Mouse (Mus musculus) stomach, embryonic 16.5 days (tissue): ENCODE measurements around the gene Sdcbp2. TPM values are rescaled to one million over a fixed set of nuclear protein-coding genes. Genes with fewer than 3 reads are reported as not detected.
"Not testable (repeated sequence)": the region's sequence is repeated elsewhere in the genome, so short reads cannot be mapped to it uniquely, and the experiment has no call there.

ENCODE experiments used
- ATAC-seq: fragments of 200-750 bp; cut with Nextera tagmentation; 2 replicates; pipeline ENCODE4 v1.8.0; 2017; ENCODE audit warnings: moderate number of reproducible peaks, moderate TSS enrichment; ENCODE audit not compliant: insufficient read depth, low FRiP score
- H3K27ac ChIP-seq: fragments of 300-500 bp; sonication (generic); 2 replicates; pipeline ENCODE4 v1.5.1; 2014; ENCODE audit warnings: low read length
- H3K27me3 ChIP-seq: fragments of 300-500 bp; sonication (generic); 2 replicates; pipeline ENCODE4 v1.6.1; 2014; ENCODE audit warnings: low read length, control low read depth, mixed read lengths; ENCODE audit not compliant: control insufficient read depth, insufficient read depth
- H3K36me3 ChIP-seq: fragments of 300-500 bp; sonication (generic); 2 replicates; pipeline ENCODE4 v1.6.1; 2014; ENCODE audit warnings: low read length; ENCODE audit not compliant: control insufficient read depth, insufficient read depth
- H3K4me1 ChIP-seq: fragments of 300-500 bp; sonication (generic); 2 replicates; pipeline ENCODE4 v1.6.1; 2014; ENCODE audit warnings: low read length, control low read depth, mixed read lengths; ENCODE audit not compliant: control insufficient read depth, insufficient read depth
- H3K4me2 ChIP-seq: fragments of 300-500 bp; sonication (generic); 2 replicates; pipeline ENCODE4 v1.6.1; 2014; ENCODE audit warnings: low read depth, low read length, mixed read lengths
- H3K4me3 ChIP-seq: fragments of 300-500 bp; sonication (generic); replicated peaks from 2 replicates; pipeline ENCODE4 v1.5.1; 2014; ENCODE audit warnings: mild to moderate bottlenecking, low read length
- H3K9ac ChIP-seq: fragments of 300-500 bp; sonication (generic); 2 replicates; pipeline ENCODE4 v1.6.1; 2014; ENCODE audit warnings: low read length
- H3K9me3 ChIP-seq: fragments of 300-500 bp; sonication (generic); replicated peaks from 2 replicates; pipeline ENCODE4 v1.6.1; 2016; ENCODE audit warnings: low read length, control low read depth; ENCODE audit not compliant: control insufficient read depth
- WGBS: fragments of 180-500 bp; shearing (Covaris S2); extraction: QIAGEN DNeasy Blood & Tissue Kit; methylation state at CpG from one replicate; pipeline ENCODE4 v1.1.7; 2014; 5-methylcytosine and 5-hydroxymethylcytosine counted together
- polyA plus RNA-seq: library from polyadenylated mRNA; unstranded; fragments of >200 nt; fragmentation: Nextera tagmentation; extraction: Ambion mirVana; gene quantifications from 2 replicates; pipeline ENCODE4 v1.2.1, GENCODE M21; 2015

The Sdcbp2 gene
- polyA plus RNA-seq, 1 experiment from 2014 or later: 25.9 TPM

GRCm38 (mm10) chr2:151609974-151610373 is 37.6 kb downstream of the Sdcbp2 start:
- no peaks in the 10 kb centered on the region for H3K27me3 ChIP-seq
- no peak overlapping the region for H3K4me3 ChIP-seq
- 0 out of 2 replicates have a peak overlapping the region, but pooled peaks have one; percentile 9 for H3K27ac ChIP-seq
- H3K4me2 ChIP-seq: no peak overlapping the region
- no peaks in the 10 kb centered on the region for H3K9me3 ChIP-seq
- ATAC-seq: 0 out of 2 replicates have a peak, but pooled peaks have one; percentile 15
- peaks cover 8% of the 10 kb centered on the region; the same call in 1 of the 2 replicates for H3K4me1 ChIP-seq
- H3K9ac ChIP-seq: no peak overlapping the region
- WGBS: 31% methylated on average over 3 of the region's 3 CpGs
- no peaks in the 10 kb centered on the region for H3K36me3 ChIP-seq

- not testable (repeated sequence) for H3K9me3 ChIP-seq, H3K27me3 ChIP-seq, H3K4me3 ChIP-seq, H3K9ac ChIP-seq, H3K36me3 ChIP-seq, ATAC-seq, H3K4me1 ChIP-seq, H3K27ac ChIP-seq, H3K4me2 ChIP-seq
- WGBS: 60% methylated on average over 6 of the region's 8 CpGs
Observed at GRCm38 (mm10) chr2:151615779-151616178, 43.4 kb downstream of the Sdcbp2 start.

GRCm38 (mm10) chr2:151616551-151617329 is 44.3 kb downstream of the Sdcbp2 start:
- Histone ChIP-seq H3K36me3 (no peaks in the 10 kb centered on the region), H3K4me1 (0 out of 2 replicates have a peak, but pooled peaks cover 4% of the 10 kb centered on the region), H3K4me2 (no peak overlapping the region), H3K4me3 (no peak overlapping the region), H3K9me3 (no peaks in the 10 kb centered on the region), H3K27me3 (no peaks in the 10 kb centered on the region), H3K9ac (no peak overlapping the region), H3K27ac (no peak overlapping the region)
- no peak for ATAC-seq
- WGBS: 64% methylated on average over 6 of the region's 6 CpGs

- no peak overlapping the region for H3K27ac ChIP-seq
- H3K36me3 ChIP-seq: no peaks in the 10 kb centered on the region
- 59% methylated on average over 3 of the region's 3 CpGs for WGBS
- H3K9me3 ChIP-seq: no peaks in the 10 kb centered on the region
- no peaks in the 10 kb centered on the region for H3K27me3 ChIP-seq
- H3K4me3 ChIP-seq: no peak overlapping the region
- H3K9ac ChIP-seq: no peak overlapping the region
- no peaks in the 10 kb centered on the region for H3K4me1 ChIP-seq
- no peak overlapping the region for H3K4me2 ChIP-seq
- no peak for ATAC-seq
Observed at GRCm38 (mm10) chr2:151623776-151624175, 51.4 kb downstream of the Sdcbp2 start.

GRCm38 (mm10) chr2:151626296-151626695 is 53.9 kb downstream of the Sdcbp2 start:
- Histone ChIP-seq H3K27ac (no peak overlapping the region), H3K27me3 (0 out of 2 replicates have a peak, but pooled peaks cover 4% of the 10 kb centered on the region), H3K4me1 (no peaks in the 10 kb centered on the region), H3K9me3 (no peaks in the 10 kb centered on the region), H3K4me3 (no peak overlapping the region), H3K9ac (no peak overlapping the region), H3K4me2 (no peak overlapping the region), H3K36me3 (no peaks in the 10 kb centered on the region)
- no peak for ATAC-seq
- 86% methylated on average over 7 of the region's 7 CpGs for WGBS

GRCm38 (mm10) chr2:151628011-151628410 is 55.6 kb downstream of the Sdcbp2 start:
- H3K9ac ChIP-seq: no peak overlapping the region
- no peak overlapping the region for H3K4me3 ChIP-seq
- no peaks in the 10 kb centered on the region for H3K9me3 ChIP-seq
- H3K27ac ChIP-seq: no peak overlapping the region
- peaks cover 5% of the 10 kb centered on the region for H3K4me1 ChIP-seq
- no peak overlapping the region for H3K4me2 ChIP-seq
- ATAC-seq: no peak
- H3K36me3 ChIP-seq: no peaks in the 10 kb centered on the region
- H3K27me3 ChIP-seq: peaks cover 16% of the 10 kb centered on the region
- 86% methylated on average over 3 of the region's 3 CpGs for WGBS

GRCm38 (mm10) chr2:151629310-151629709 is 56.9 kb downstream of the Sdcbp2 start:
- no peak overlapping the region for H3K4me2 ChIP-seq
- H3K9ac ChIP-seq: no peak overlapping the region
- WGBS: 57% methylated on average over 7 of the region's 7 CpGs
- no peak overlapping the region for H3K27ac ChIP-seq
- H3K27me3 ChIP-seq: peaks cover 22% of the 10 kb centered on the region
- no peaks in the 10 kb centered on the region for H3K9me3 ChIP-seq
- H3K4me3 ChIP-seq: no peak overlapping the region
- H3K4me1 ChIP-seq: peaks cover 5% of the 10 kb centered on the region
- no peak for ATAC-seq
- H3K36me3 ChIP-seq: no peaks in the 10 kb centered on the region

GRCm38 (mm10) chr2:151631406-151632158 is 59.2 kb downstream of the Sdcbp2 start:
- Histone ChIP-seq H3K27me3 (peaks cover 22% of the 10 kb centered on the region), H3K4me2 (peak overlapping the region; percentile 99), H3K4me3 (peak overlapping the region; percentile 64), H3K36me3 (no peaks in the 10 kb centered on the region), H3K27ac (no peak overlapping the region), H3K9me3 (no peaks in the 10 kb centered on the region), H3K9ac (peak overlapping the region; percentile 75), H3K4me1 (peaks cover 5% of the 10 kb centered on the region)
- WGBS: 7% methylated on average over 22 of the region's 22 CpGs
- no peak for ATAC-seq
